Mouse (Mus musculus) spleen, adult 10 weeks (tissue): ENCODE data around the gene Trim14. TPM values are rescaled to one million over a fixed set of nuclear protein-coding genes. Genes with fewer than 3 reads are reported as not detected.

ENCODE experiments used
- polyA plus RNA-seq: library from polyadenylated mRNA; stranded (reverse); fragments of 350-450 nt; fragmentation: Illumina TruSeq; extraction: RNeasy Lipid Tissue Mini Kit (QIAGEN cat#74804); gene quantifications from one replicate; pipeline ENCODE4 v1.2.3, GENCODE M21; 2015; ENCODE audit warnings: low replicate concordance; ENCODE audit not compliant: insufficient read depth

Gene Trim14
- 56.8 TPM for polyA plus RNA-seq

GRCm38 (mm10) chr4:46535840-46536361 lies at the start of gene Trim14:
Trim14 (minus strand) TSS chr4:46536141.

GRCm38 (mm10) chr4:46489028-46489925 lies 46.7 kb downstream of the Trim14 start, which contains the start of gene Nans:
Nans (plus strand) TSS chr4:46489248.

GRCm38 (mm10) chr4:46450519-46451131 lies 85.3 kb downstream of the Trim14 start, which contains the start of gene Anp32b:
Anp32b (plus strand) TSS chr4:46450902.

Other genes starting within 250 kb of the Trim14 start
- gene Foxe1, start 192.5 kb downstream of the Trim14 start, polyA plus RNA-seq, result not detected
- gene Trmo, start 146.7 kb downstream of the Trim14 start, polyA plus RNA-seq, result 10.9 TPM
- 34.4 TPM for gene Hemgn, start 122.6 kb downstream of the Trim14 start, polyA plus RNA-seq
- gene Anp32b, start 85.2 kb downstream of the Trim14 start, polyA plus RNA-seq, result 384 TPM
- 42.6 TPM for gene Nans, start 46.9 kb downstream of the Trim14 start, polyA plus RNA-seq
- 36.0 TPM for gene Coro2a, start 66.1 kb upstream of the Trim14 start, polyA plus RNA-seq
- 0.36 TPM for gene Tbc1d2, start 114.1 kb upstream of the Trim14 start, polyA plus RNA-seq